Mouse (Mus musculus) ES-Bruce4 (cell line): Measurements from ENCODE around the gene Rnf17.

ENCODE experiments used
- CTCF ChIP-seq: IDR thresholded peaks from one replicate; pipeline ENCODE4 v1.8.1; 2011; ENCODE audit warnings: low read depth, low read length
- POLR2A ChIP-seq: IDR thresholded peaks from one replicate; pipeline ENCODE4 v1.8.1; 2011; ENCODE audit warnings: low read length; ENCODE audit not compliant: insufficient read depth

DNA sequence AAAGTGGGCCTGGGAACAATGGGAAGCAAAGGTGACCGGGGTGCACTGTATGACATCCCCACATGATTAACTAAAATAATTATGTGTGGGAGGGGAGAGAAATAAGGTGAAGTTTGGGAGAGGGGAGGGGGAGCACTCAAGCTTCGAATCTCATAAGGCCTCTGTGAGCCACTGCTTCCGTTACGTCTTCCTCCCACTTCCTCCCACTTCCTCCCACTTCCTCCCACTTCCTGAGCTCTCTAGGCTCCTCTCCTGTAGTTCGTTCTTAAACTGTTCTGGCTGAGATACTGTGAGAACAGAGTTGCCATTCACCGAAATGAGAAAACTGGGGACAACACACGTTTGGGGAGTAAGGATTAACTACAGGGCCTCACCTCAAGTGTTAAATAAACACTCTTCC is 165.1 kb downstream of the Rnf17 start:
- TF ChIP-seq POLR2A (no peak), CTCF (no peak)
